Mouse (Mus musculus) left cerebral cortex, adult 2 months (tissue): ENCODE results near the gene Ubn2. TPM values are rescaled to one million over a fixed set of nuclear protein-coding genes. Genes with fewer than 3 reads are reported as not detected.
A peak's percentile ranks its signal among the peaks of the same experiment; 100 is the strongest.

Source experiments
- DNase-seq, 2 experiments: peaks; one replicate each; pipeline ENCODE4 v3.0.0; 2021 to 2022; ENCODE audit warnings: low spot score in 2 of 2, mixed read lengths in 1 of 2; ENCODE audit errors: extremely low spot score in 1 of 2
- H3K27ac ChIP-seq: fragments of 200-600 bp; 2 replicates; pipeline ENCODE4 v1.8.1; 2022
- H3K4me3 ChIP-seq: fragments of 200-600 bp; 2 replicates; pipeline ENCODE4 v1.8.1; 2022
- CTCF ChIP-seq: fragments of 200-600 bp; IDR thresholded peaks from 2 replicates; pipeline ENCODE4 v1.8.1; 2022; ENCODE audit warnings: antibody characterized with exemption, mild to moderate bottlenecking, moderate library complexity
- intact Hi-C: fragments of 180-260 bp; cut with DNase I; formaldehyde crosslinking; loops from one replicate; pipeline ENCODE4 v1.15.1; 2025
- total RNA-seq, 2 experiments: library from RNA; stranded (reverse); gene quantifications; 2 replicates each; pipeline ENCODE4 v1.2.3; 2021

The Ubn2 gene
- total RNA-seq, 2 experiments from 2014 or later: 53.7 to 65.8 TPM

DNA sequence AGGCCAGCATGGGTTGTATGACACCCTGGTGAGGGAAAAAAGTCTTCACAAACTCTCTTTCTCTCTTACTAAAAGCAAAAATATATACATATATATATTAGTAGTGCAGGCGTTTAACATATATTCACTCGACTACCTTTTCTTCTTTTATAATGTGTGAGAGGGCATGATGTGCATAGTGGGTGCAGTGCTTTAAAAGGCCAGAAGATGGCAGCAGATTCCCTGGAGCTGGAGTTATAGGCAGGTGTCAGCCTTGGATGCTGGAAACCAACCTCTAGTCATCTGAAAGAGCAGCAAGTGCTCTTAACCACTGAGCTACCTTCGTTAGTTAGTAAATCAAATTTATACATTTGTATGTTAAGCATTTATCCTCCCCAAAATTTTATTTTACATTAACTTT is 58.8 kb downstream of the Ubn2 start:
- peak; percentile 66 for TF ChIP-seq CTCF
- intact Hi-C loops: no loop called here
- H3K27ac ChIP-seq: no peak overlapping the region
- H3K4me3 ChIP-seq: no peak overlapping the region
- no peak for DNase-seq

DNA sequence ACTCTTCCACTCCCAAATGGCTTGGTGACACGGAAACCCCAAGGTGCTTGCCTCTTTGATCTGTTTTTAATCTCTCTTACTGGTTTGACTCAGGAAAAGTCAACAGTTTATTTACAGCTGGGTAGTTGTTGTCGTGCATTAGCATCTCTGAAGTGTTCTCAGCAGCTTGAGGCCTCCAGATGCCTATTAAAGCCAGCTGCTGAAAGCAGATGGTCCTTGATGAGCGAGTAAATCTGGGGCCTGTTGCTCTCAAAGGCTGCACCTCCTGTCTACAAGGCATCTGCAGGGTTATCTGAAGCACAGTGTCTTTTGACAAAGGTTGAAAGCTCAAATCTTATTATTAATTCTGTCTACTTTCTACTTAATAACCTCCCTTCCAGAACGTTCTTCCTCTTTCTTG is 61.9 kb downstream of the Ubn2 start:
- no peak for DNase-seq
- no peak overlapping the region for H3K27ac ChIP-seq
- TF ChIP-seq CTCF: no peak
- no peak overlapping the region for H3K4me3 ChIP-seq
- intact Hi-C loops: no loop called here

DNA sequence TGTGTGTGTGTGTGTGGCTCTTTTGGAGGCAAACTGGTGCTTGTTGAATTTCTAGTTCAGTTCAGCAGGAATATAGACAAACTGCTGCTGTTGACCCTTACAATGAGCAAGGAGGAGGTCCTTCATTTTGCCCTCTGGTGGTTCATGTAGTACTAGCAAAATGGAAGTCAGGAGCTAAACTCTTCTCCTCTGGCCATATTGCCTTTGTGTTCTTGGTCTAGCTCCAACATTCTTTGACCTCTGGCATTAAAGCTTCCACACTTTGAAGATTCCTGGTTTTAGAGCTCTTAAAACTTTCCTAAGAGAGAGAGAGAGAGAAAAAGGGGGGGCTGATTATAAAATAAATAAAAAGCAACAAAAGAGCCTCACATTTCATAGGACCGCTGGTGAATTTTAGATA is 78.3 kb downstream of the Ubn2 start:
- no peak overlapping the region for H3K27ac ChIP-seq
- no peak; the same call in 1 of the 2 replicates for TF ChIP-seq CTCF
- intact Hi-C loops: no loop called here
- DNase-seq: no peak
- no peak overlapping the region for H3K4me3 ChIP-seq

DNA sequence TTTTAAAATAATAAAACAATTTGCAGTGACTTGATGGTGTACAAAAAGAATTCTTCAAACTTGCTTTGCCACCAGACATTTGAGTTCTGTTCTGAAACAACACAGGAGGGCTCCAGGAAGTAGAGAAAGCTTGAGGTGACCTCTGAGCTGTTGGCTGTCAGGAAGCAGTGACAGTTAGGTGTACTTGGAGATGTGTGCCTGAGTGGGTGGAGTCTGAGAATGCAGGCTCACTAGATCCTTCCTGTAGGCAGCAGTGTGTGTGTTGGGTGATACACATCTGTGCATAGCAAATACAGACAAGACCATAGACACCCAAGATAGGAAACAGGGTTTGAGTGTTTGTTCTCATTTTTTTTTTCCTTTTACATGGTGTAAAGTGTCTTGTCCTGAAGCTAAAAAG is 79.1 kb downstream of the Ubn2 start:
- no peak overlapping the region for H3K27ac ChIP-seq
- intact Hi-C loops: no loop called here
- DNase-seq: no peak
- TF ChIP-seq CTCF: no peak
- H3K4me3 ChIP-seq: no peak overlapping the region

DNA sequence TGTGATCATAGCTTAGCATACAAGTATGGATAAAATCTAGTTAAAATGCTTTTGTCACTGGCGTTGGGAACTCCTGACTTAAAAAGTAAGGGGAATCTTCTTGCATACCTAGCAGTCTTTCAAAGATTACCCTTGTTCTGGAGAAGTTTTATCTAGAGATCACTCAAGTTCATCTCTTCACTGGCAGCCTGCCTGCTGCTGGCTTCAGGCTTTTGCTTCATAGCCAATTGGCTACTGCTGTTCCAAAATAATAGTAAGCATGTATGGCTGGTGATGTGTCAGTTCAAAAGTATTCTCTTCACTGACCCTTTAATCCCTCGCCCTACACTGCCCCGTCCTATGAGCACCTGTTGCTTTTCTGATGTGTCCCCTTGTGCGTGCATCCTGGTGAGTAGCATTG is 81.5 kb downstream of the Ubn2 start:
- H3K4me3 ChIP-seq: no peak overlapping the region
- intact Hi-C loops: no loop called here
- no peak for DNase-seq
- TF ChIP-seq CTCF: no peak
- H3K27ac ChIP-seq: no peak overlapping the region

DNA sequence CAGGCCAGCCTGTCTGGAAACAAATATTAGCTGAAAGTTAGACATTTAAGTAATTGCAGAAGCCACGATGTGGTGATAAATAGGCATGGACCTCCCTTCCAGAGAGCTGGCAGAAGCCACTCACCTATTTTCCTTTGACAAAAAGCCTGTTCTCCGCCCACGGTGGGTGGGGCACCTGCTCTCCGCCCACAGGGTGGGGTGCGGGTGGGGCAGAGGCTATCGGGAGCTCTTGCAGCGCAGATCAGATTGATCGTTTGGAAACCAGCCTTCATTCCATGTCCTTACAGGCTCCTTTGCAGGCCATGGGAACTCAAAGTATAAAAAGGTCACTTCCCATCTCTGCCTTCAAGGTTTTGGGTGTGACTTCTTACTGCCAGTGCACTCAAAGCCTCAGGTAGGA is 90.1 kb downstream of the Ubn2 start:
- no peak for DNase-seq
- Histone ChIP-seq H3K4me3 (no peak overlapping the region), H3K27ac (no peak overlapping the region)
- intact Hi-C loops: no loop called here
- TF ChIP-seq CTCF: no peak

DNA sequence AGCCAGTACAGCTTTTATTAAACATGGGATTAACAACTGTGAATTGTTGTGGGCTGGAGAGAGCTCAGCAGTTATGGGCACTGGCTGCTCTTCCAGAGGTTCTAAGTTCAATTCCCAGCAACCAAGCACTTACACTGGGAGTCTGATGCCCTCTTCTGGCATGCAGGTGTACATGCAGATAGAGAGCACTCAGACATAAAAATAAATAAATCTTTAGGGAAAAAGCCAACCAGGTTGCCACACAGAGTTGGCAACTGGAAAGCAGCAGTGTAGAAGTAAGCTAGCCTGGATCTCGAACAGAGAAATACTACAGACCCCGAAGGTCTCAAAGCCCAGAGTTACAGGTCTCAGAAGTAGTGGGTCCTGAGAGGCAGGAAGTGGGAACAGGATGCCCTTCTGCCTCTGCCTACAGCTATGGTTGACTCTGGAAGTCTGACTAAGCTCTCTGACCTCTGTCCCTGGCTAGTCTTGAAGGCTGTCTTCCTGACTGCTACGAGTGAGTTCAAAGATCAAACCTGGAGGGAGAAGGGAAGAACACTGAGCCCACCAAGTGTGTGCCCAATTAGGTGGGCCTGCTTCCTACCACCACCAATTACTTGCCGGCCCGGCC is 97.6 kb downstream of the Ubn2 start:
- DNase-seq: no peak
- TF ChIP-seq CTCF: peak; percentile 65
- Histone ChIP-seq H3K4me3 (no peak overlapping the region), H3K27ac (no peak overlapping the region)
- intact Hi-C loops: no loop called here

DNA sequence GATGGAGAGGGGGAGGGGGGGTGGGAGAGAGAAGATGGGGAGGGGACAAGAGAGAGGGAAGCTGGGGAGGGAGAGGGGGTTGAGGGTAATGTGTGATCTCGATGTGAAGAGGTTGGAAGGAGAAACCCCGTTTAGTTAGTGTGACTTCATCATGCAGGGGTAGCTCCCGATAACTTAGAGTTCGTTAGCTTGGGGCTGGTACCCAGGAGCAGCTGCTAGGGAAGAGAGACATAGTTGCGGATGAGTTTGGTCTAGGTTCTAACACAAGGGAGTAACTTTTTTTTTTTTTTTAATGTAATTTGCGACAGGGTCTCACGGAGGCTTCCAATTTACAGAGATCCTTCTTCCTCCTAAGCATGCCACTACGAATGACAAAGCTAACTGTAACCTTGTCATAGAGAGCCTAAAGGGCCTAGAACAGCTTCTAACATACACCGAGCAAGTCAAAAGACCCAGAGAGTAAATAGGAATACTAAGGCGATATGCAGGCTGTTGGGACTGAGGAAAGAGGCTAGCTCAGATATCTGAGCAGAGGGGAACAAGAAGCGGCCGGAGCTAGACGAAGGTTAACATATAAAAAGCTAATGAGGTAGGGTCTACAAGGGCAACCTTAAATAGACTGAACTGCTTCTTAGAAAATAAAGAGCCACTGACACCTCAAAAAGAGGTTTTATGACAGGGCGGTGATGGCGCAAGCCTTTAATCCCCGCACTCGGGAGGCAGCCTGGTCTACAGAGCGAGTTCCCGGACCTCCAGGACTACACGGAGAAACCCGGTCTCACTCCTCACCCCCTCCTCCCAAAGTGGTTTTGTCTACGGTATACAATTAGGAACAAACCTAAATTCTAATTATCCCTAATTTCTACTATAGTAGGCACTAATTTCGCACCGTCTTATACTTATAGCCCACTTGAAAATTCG is 99.0 kb downstream of the Ubn2 start:
- DNase-seq: peak; percentile 40 to 49
- no peak for TF ChIP-seq CTCF
- peak overlapping the region; percentile 91 for H3K4me3 ChIP-seq
- intact Hi-C loops: no loop called here
- H3K27ac ChIP-seq: peak overlapping the region; percentile 85

DNA sequence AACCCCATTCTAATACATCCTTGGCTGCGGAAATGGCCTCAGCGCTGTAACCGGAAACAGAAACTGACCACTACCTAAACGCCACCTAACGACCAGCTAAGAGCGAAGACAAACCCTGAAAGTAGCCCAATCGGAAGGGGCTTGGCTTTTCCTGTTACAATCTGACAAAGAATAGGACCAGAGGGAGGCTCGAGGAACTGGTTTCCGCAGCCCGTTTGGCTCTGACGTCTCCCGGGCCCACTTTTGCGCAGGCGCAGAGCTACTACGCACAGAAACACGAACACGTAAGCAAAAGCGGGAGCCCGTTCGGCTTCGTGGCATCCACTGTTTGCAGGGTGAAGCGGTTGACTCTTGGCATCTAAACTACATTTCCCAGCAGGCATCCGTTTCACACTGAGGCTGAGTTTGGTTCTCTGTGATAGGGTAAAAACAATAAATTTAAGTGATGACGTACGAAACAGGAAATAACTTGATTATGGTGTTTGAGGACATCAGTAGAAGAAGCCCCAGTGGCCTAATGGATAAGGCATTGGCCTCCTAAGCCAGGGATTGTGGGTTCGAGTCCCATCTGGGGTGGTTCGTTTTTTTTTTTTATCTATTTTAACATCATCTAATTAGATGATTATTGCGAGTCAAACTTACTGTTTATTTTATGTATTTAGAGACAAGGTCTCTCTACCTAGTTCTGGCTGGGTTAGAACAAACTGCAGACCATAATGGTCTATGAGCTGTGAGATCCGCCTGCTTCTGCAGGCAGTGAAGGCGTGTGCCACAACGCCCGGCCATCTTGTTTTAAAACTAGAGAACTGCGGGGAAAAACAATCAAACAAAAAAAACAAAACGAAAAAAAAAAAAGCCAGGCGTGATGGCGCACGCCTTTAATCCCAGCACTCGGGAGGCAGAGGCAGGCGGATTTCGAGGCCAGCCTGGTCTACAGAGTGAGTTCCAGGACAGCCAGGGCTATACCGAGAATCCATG is 100.0 kb downstream of the Ubn2 start, which contains the start of gene Fmc1:
TSS of gene Fmc1 (plus strand) at position 75 of the 978 bp plus-strand sequence.
- peak within 1 kb of the TSS; percentile 91 for H3K4me3 ChIP-seq
- peak; percentile 31 for TF ChIP-seq CTCF
- DNase-seq: peak; percentile 97
- intact Hi-C loops: loop anchor here (1.0 kb wide), 2 partner anchors 18 to 98 kb away; partner anchors contain the start of gene Luc7l2
- H3K27ac ChIP-seq: peak within 1 kb of the TSS; percentile 100

DNA sequence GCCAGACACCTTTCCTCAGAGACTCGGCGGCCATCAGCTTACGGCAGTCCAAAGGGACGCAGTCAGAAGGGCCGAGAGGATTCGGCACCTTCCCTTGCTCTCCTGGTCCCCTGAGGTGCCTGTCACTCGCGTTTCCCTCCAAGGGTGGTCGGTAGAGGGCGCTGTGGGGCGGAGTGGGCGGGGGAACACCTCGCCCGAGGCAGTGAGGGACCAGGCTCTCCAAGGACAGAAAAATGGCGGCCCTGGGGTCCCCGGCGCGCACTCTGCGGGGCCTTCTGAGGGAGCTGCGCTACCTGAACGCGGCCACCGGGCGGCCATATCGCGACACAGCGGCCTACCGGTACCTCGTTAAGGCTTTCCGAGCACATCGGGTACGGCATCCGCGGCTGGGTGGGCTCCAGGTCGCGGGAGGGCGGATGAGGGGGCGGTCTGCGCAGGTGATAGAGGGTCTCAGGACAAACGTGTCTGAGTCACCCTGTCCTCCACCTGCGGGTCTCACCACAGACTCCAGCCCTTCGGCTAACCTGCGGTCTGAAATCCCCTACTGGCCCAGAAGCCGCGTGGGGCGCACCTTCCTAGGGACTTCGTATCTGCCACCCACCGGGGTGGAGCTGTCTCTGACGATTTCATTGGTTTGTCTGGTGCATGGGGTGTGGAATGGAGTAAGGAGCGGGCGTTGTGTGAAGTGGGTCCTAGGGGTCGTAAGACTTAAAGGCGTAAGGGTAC is 101.1 kb downstream of the Ubn2 start:
- peak; percentile 95 to 99 for DNase-seq
- Histone ChIP-seq H3K27ac (peak overlapping the region; percentile 100), H3K4me3 (peak overlapping the region; percentile 91)
- peak; percentile 80 for TF ChIP-seq CTCF
- intact Hi-C loops: loop anchor here (1.0 to 5.0 kb wide), 3 partner anchors 16 to 162 kb away; partner anchors contain the start of gene Luc7l2

DNA sequence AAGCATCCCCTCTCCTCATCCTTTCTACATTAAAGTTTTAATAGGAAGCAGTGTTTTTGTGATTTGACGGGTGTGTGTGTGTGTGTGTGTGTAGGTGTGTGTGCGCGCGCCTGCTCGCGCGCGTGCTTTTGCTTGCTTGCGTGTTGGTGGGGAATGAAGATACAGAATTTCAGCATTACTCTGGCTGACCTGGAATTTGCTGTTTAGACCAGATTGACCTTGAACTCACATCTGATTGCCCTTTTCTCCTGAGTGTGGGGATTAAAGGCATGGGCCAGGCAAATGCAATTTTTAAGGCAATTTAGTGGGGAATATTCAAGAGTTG is 101.6 kb downstream of the Ubn2 start:
- TF ChIP-seq CTCF: no peak
- DNase-seq: no peak
- Histone ChIP-seq H3K4me3 (peak overlapping the region; percentile 91), H3K27ac (peak overlapping the region; percentile 100)
- intact Hi-C loops: loop anchor here (5.0 kb wide), 1 partner anchor 162 kb away; no protein-coding TSS in a partner anchor
